Mouse (Mus musculus): ENCODE results near the gene Cbr1.

DNA sequence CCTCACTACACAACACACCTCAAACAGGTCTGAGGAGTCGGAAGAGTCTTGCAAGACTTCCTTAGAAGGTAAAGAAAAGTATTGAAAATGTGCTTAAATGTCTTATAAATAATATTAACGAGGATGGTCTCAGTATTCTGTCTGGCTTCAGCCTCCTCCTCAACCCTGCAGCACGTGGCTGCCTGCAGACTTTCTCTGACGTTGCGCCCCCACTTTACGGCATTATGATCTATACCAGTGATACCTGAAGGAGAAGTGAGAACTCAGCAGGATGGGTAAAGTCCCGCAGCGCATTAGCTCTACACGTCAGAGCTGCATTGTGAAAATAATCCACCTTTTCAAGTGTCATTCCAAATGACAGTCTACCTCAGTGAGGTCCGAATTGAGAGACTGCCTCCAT lies 11.2 kb upstream of the Cbr1 start:
- TF ChIP-seq EP300 (IDR thresholded peaks at IDR 0.05; ENCODE audit: low read length) (no peak), CTCF (conservative IDR thresholded peaks at IDR 0.05 in 1 of 2, IDR thresholded peaks at IDR 0.05 in 1 of 2; ENCODE audit: low read depth in 2 of 2, low read length in 2 of 2) (no peak), ZNF384 (IDR thresholded peaks at IDR 0.05; ENCODE audit: low read depth, low read length) (no peak), CHD1 (IDR thresholded peaks at IDR 0.05; ENCODE audit: low read depth, low read length) (no peak), ZMIZ1 (IDR thresholded peaks at IDR 0.05; ENCODE audit: low read depth, low read length) (no peak), RAD21 (IDR thresholded peaks at IDR 0.05; ENCODE audit: low read depth, low read length) (no peak), NELFE (IDR thresholded peaks at IDR 0.05; ENCODE audit: low read depth, low read length) (no peak), USF1 (IDR thresholded peaks at IDR 0.05; ENCODE audit: low read depth, low read length) (no peak), POLR2AphosphoS2 (IDR thresholded peaks at IDR 0.05; ENCODE audit: low read depth, low read length) (no peak), KAT2A (IDR thresholded peaks at IDR 0.05; ENCODE audit: insufficient replicate concordance, low read length) (no peak), SIN3A (IDR thresholded peaks at IDR 0.05; ENCODE audit: low read length) (no peak), USF2 (conservative IDR thresholded peaks at IDR 0.05; ENCODE audit: low read depth, low read length) (no peak), POLR2A (IDR thresholded peaks at IDR 0.05; ENCODE audit: low read depth, low read length) (no peak), SMC3 (IDR thresholded peaks at IDR 0.05; ENCODE audit: low read depth, low read length) (no peak)
